Mouse (Mus musculus) liver, embryonic 13.5 days (tissue): ENCODE results near the gene Agbl5. TPM values are rescaled to one million over a fixed set of nuclear protein-coding genes. Genes with fewer than 3 reads are reported as not detected.

Source experiments
- ATAC-seq: fragments of 200-750 bp; cut with Nextera tagmentation; 2 replicates; pipeline ENCODE4 v1.8.0; 2017; ENCODE audit warnings: low read depth, mild to moderate bottlenecking, moderate number of reproducible peaks, moderate library complexity
- DNase-seq: peaks from one replicate; pipeline ENCODE4 v3.0.0; 2022
- H3K27ac ChIP-seq: fragments of 300-500 bp; sonication (generic); 2 replicates; pipeline ENCODE4 v1.5.1; 2015; ENCODE audit warnings: moderate library complexity, mild to moderate bottlenecking, inconsistent platforms
- H3K27me3 ChIP-seq: fragments of 300-500 bp; sonication (generic); 2 replicates; pipeline ENCODE4 v1.6.1; 2015; ENCODE audit warnings: mild to moderate bottlenecking, inconsistent platforms
- H3K36me3 ChIP-seq: fragments of 300-500 bp; sonication (generic); 2 replicates; pipeline ENCODE4 v1.6.1; 2015; ENCODE audit warnings: mild to moderate bottlenecking, inconsistent platforms
- H3K4me1 ChIP-seq: fragments of 300-500 bp; sonication (generic); replicated peaks from 2 replicates; pipeline ENCODE4 v1.6.1; 2015; ENCODE audit warnings: inconsistent platforms
- H3K4me2 ChIP-seq: fragments of 300-500 bp; sonication (generic); 2 replicates; pipeline ENCODE4 v1.6.1; 2015; ENCODE audit warnings: inconsistent platforms, mild to moderate bottlenecking, moderate library complexity
- H3K4me3 ChIP-seq: fragments of 300-500 bp; sonication (generic); replicated peaks from 2 replicates; pipeline ENCODE4 v1.5.1; 2015; ENCODE audit warnings: mild to moderate bottlenecking, inconsistent platforms
- H3K9ac ChIP-seq: fragments of 300-500 bp; sonication (generic); 2 replicates; pipeline ENCODE4 v1.6.1; 2015; ENCODE audit warnings: mild to moderate bottlenecking, inconsistent platforms
- H3K9me3 ChIP-seq: fragments of 300-500 bp; sonication (generic); replicated peaks from 2 replicates; pipeline ENCODE4 v1.6.1; 2016; ENCODE audit warnings: inconsistent platforms
- WGBS: fragments of 180-500 bp; shearing (Covaris S2); methylation state at CpG from one replicate; pipeline ENCODE4 v1.1.7; 2015; ENCODE audit not compliant: insufficient replicate concordance; 5-methylcytosine and 5-hydroxymethylcytosine counted together
- polyA plus RNA-seq: library from polyadenylated mRNA; unstranded; fragments of >200 nt; fragmentation: Nextera tagmentation; extraction: Ambion mirVana; gene quantifications from 2 replicates; pipeline ENCODE4 v1.2.1, GENCODE M21; 2015

Agbl5 gene
- polyA plus RNA-seq, 1 experiment from 2014 or later = 4.3 TPM

DNA sequence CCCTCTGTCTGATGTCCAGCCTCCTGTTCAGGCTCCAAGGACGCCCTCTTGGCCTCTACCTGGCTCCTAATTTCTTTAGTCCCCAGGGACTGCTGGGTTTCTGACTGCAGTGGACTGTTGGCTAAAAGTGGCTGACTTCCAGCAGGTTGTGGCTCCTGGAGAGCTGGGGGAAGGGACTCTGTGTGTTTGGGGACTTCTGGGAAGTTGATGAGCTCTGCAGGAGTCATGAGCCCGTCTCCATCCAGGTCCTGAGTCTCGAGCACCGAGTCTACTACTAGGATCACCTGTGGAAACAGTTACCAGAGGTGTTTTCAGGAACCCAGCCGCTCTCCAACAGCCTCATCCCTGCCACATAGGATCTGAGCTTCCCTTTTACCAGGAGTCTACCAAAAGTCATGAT lies 45.2 kb downstream of the Agbl5 start:
- H3K27ac ChIP-seq = no peak overlapping the region
- 57% methylated on average over 5 of the region's 5 CpGs for WGBS
- ATAC-seq = no peak

DNA sequence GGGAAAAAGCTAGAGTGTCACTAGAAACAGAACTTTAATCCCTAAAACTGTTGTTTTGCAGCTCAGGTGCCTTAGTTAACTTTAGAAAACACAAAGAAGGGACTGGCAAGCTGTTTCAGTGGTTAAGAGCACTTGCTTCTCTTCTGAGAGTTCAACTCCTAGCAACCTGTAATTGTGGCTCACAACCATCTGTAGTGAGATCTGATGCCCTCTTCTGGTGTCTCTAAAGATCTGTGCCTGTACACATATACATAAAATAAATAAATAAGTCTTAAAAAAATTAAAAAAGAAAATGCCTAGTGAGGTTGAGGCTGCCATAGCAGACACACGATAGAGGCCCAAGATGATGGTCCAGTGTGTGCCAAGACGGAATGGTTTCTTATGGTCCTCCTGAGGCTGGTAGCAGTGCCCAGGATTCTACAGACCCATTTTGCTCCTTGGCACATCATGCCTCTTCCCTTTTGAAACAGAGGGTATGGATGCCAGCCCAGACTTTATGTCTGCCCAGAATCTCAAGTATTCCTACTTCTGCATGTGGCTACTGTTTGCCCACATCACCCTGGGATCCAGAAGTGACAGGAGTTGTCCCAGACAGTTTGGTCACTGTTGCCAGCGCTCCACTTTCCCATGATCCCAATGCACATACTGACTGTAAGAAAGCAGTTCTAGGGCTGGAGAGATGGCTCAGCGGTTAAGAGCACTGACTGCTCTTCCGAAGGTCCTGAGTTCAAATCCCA lies 46.4 kb downstream of the Agbl5 start:
- Histone ChIP-seq H3K9me3 (no peaks in the 10 kb centered on the region), H3K9ac (no peak overlapping the region), H3K36me3 (no peaks in the 10 kb centered on the region), H3K4me2 (no peak overlapping the region), H3K27ac (no peak overlapping the region), H3K4me1 (no peaks in the 10 kb centered on the region), H3K4me3 (no peak overlapping the region), H3K27me3 (no peaks in the 10 kb centered on the region)
- 76% methylated on average over 5 of the region's 5 CpGs for WGBS
- DNase-seq (no peak), ATAC-seq (no peak)

More for the DNA sequence above, 45.2 kb downstream of the Agbl5 start:
- no peak for DNase-seq
- Histone ChIP-seq H3K4me2 (no peak overlapping the region), H3K9ac (no peak overlapping the region), H3K36me3 (no peaks in the 10 kb centered on the region), H3K27me3 (no peaks in the 10 kb centered on the region), H3K4me1 (no peaks in the 10 kb centered on the region), H3K4me3 (no peak overlapping the region), H3K9me3 (no peaks in the 10 kb centered on the region)

DNA sequence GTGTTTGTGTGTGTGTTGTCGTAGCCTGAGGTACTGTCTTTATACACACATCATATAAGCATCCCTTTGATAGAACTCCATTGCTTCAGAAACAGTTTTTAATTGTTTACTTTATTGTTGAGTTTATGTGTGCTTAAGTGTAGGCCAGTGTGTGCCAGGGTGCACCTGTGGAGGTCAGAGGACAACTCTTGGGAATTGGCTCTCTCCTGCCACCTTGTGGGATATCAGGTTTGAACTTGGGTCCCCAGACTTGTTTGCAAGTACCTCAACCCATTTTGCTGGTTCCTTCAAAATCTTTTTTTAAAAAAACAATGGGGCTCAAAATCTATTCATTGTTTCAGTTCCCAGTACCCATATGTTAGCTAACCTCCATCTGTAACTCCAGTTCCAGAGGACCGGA lies 54.5 kb downstream of the Agbl5 start:
- Histone ChIP-seq H3K9me3 (no peaks in the 10 kb centered on the region), H3K4me2 (no peak overlapping the region), H3K4me1 (peaks cover 10% of the 10 kb centered on the region), H3K27me3 (peaks cover 29% of the 10 kb centered on the region), H3K9ac (no peak overlapping the region), H3K4me3 (no peak overlapping the region), H3K36me3 (no peaks in the 10 kb centered on the region), H3K27ac (no peak overlapping the region)
- DNase-seq = no peak
- 81% methylated on average over 2 of the region's 2 CpGs for WGBS
- no peak for ATAC-seq

DNA sequence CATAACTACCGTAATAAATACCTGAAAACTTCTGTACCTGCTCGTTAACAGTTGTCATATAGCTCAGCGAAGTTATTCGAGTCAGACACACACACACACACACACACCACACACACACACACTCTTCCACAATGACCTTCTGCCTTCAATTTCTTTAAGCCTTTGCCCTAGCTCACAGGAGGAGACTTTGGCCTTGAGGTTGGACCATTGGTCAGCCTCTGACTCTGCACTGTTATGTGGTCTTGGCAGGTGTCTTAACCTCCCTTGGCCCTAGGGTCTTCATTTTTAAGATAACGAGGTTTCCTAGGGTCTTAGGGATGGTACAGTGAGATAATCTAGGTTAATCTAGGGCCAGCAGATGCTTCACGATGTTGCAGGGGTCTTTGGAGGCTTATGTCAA lies 55.9 kb downstream of the Agbl5 start:
- 67% methylated on average over 6 of the region's 6 CpGs for WGBS
- no peak for ATAC-seq
- H3K4me2 ChIP-seq = peak overlapping the region; percentile 66; the same call in 1 of the 2 replicates

DNA sequence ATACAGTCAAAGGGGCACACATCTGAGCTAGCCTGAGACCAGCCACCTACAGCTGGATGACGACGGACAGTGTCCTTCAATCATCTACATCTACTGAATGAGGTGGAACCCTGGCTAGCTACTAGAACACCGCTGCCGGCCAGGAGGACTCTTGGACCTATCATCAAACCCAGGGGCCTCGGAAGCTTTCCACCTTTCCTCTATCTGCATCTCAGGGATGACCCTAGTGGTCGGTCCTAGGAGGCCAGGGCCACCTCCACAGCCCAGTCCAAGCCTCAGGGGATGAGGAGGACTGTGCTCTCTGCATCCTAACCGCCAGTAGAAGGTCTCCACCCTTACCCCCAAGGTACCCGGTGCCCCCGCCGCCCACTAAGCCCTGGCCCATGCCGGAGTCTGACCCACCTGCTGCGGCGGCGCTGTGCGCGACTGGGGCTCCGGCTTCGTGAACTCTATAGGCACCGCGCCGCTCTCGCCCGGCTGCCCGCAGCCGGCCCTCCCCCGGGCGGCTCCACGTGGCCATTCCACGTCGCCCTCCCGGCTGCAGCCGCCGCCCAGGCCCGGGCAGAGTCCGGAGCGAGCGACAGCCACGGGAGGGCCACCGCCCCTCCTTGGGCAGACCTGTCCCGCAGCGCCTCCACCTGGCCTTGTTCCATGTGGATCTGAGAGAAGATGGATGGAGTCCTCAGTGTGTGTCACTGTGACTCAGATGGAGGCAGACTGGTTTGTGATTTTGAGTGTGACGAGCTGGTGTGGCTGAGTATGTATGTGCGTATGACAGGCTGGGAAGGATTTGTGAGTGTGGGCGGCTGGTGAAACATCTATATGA lies 56.7 kb downstream of the Agbl5 start, which contains the start of gene Cgref1:
Gene Cgref1 (minus strand): TSS at position 636 of the 826 bp plus-strand sequence.
- Histone ChIP-seq H3K4me1 (peaks cover 24% of the 10 kb centered on the region), H3K9me3 (no peaks in the 10 kb centered on the region)

More for the DNA sequence above, 55.9 kb downstream of the Agbl5 start:
- Histone ChIP-seq H3K9me3 (no peaks in the 10 kb centered on the region), H3K27me3 (peaks cover 29% of the 10 kb centered on the region), H3K4me3 (peak overlapping the region; percentile 49; the same call in 1 of the 2 replicates), H3K36me3 (no peaks in the 10 kb centered on the region), H3K4me1 (peaks cover 18% of the 10 kb centered on the region), H3K27ac (no peak overlapping the region), H3K9ac (no peak overlapping the region)
- DNase-seq = no peak

DNA sequence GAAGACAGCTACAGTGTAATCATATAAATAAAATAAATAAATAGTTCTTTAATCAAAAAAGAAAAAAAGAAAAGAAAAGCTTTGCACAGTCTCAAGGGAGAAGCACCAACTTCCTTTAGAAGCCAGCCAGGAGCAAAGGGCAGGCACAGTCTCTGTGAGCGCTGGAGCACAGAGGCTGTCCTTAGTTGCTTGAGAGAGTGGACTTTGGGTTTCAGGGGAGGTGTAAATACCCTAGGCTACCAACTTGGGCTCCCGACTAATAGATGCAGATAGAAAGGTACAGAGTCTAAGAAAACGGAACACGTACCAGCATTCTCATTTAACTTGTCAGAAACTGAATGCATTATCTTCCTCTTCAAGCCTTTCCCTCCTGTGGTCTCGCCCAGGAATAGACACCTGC lies 60.1 kb downstream of the Agbl5 start:
- H3K4me3 ChIP-seq = no peak overlapping the region
- no peak overlapping the region for H3K9ac ChIP-seq
- H3K9me3 ChIP-seq = no peaks in the 10 kb centered on the region
- H3K4me2 ChIP-seq = no peak overlapping the region
- ATAC-seq (no peak), DNase-seq (no peak)
- 57% methylated on average over 5 of the region's 5 CpGs for WGBS
- peaks cover 13% of the 10 kb centered on the region for H3K36me3 ChIP-seq
- peaks cover 29% of the 10 kb centered on the region for H3K27me3 ChIP-seq
- no peak overlapping the region for H3K27ac ChIP-seq
- peaks cover 33% of the 10 kb centered on the region for H3K4me1 ChIP-seq

More for the DNA sequence above, 56.7 kb downstream of the Agbl5 start, which contains the start of gene Cgref1:
- no peak; the same call in 1 of the 2 replicates for ATAC-seq
- peak within 1 kb of the TSS; percentile 49 for H3K4me3 ChIP-seq
- H3K9ac ChIP-seq = peak within 1 kb of the TSS; percentile 62
- peak; percentile 30 for DNase-seq
- H3K27ac ChIP-seq = no peak within 1 kb of the TSS
- H3K4me2 ChIP-seq = peak within 1 kb of the TSS; percentile 66
- no peaks in the 10 kb centered on the region for H3K36me3 ChIP-seq
- peaks cover 29% of the 10 kb centered on the region for H3K27me3 ChIP-seq
- 8% methylated on average over 44 of the region's 44 CpGs for WGBS

DNA sequence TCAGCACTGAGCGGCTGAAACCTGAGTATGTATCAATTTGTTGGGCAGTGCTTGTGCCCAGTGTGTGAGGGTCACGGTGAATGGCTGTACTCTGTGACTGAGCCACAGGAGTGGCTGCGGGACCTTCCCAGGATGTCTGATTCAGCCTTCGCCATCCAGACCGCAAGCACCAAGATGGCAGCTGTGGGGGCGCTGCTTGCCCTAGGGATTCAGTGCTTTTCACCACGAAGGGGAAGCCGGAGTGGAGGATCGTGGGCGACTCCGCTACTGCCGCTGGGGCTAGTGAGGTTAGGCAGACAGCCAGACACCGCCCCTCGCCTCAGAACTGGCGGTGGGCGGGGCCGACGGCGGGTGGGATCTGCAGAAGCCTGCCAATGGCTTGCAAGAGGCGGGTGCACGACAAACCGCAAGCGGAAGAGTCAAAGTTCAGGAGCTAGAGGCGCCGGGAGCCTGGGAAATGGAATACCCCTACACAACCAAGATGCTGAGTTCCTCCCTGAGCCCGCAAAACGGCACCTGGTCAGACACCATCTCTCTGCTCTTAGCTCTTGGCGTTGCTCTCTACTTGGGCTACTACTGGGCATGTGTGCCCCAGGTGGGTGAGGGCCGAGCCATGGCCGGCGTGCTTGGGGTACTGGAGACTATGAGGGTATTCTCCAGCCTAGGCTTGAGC lies 61.3 kb downstream of the Agbl5 start:
- H3K27ac ChIP-seq = peak overlapping the region; percentile 68
- H3K9me3 ChIP-seq = no peaks in the 10 kb centered on the region
- H3K9ac ChIP-seq = peak overlapping the region; percentile 79
- peak; percentile 89 for ATAC-seq
- peak overlapping the region; percentile 76 for H3K4me3 ChIP-seq
- under 1% methylated on average over 31 of the region's 31 CpGs for WGBS
- H3K4me1 ChIP-seq = peaks cover 30% of the 10 kb centered on the region
- peaks cover 24% of the 10 kb centered on the region for H3K36me3 ChIP-seq
- peaks cover 21% of the 10 kb centered on the region for H3K27me3 ChIP-seq
- H3K4me2 ChIP-seq = peak overlapping the region; percentile 88
- peak; percentile 91 for DNase-seq

DNA sequence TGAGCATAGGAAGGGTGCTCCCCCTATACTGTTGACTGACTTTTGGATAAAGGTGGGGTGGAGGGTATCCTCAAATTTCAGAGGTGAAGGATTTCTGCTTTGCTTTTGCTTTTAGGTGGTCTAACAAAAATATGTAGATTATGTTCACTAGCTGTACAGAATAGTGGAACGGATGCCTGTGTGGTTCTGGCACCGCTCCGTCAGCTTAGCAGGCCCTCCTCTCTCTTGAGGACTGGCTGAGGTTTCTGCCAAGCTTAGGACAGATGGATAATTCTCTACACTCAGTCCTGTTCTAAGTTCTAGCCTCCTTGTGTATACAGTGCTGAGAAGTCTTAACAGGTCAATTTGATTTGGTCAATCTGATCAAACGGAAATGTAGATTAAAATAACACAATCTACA lies 62.0 kb downstream of the Agbl5 start:
- Histone ChIP-seq H3K4me1 (peaks cover 23% of the 10 kb centered on the region), H3K4me3 (peak overlapping the region; percentile 76), H3K4me2 (peak overlapping the region; percentile 88), H3K9me3 (no peaks in the 10 kb centered on the region), H3K9ac (peak overlapping the region; percentile 79), H3K27me3 (peaks cover 14% of the 10 kb centered on the region; the same call in 1 of the 2 replicates), H3K36me3 (peaks cover 31% of the 10 kb centered on the region), H3K27ac (peak overlapping the region; percentile 68)
- ATAC-seq = peak; percentile 5; the same call in 1 of the 2 replicates
- DNase-seq = no peak
- 69% methylated on average over 4 of the region's 4 CpGs for WGBS

DNA sequence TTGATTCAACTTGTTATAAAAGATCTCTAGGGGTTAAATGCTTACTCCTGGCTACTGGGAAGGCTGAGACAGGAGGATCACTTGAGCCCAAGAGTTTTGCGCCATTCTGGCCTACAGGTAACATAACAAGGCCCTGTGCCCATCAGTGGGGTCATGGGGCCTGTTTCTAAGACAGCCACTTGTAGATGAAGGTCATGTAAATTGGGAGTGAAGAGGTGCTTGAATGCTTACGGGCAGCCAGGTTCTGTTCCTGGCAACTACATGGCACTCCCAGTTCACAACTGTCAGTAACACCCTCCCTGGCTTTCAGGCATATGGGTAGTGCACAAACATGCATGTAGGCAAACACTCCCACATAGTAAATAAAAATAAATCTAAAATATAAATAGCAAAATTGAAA lies 62.4 kb downstream of the Agbl5 start:
- WGBS = 80% methylated on average over 2 of the region's 2 CpGs
- Histone ChIP-seq H3K4me3 (peak overlapping the region; percentile 76), H3K27ac (no peak overlapping the region), H3K4me2 (peak overlapping the region; percentile 88), H3K9me3 (no peaks in the 10 kb centered on the region), H3K4me1 (peaks cover 23% of the 10 kb centered on the region), H3K9ac (0 out of 2 replicates have a peak overlapping the region, but pooled peaks have one; percentile 79), H3K27me3 (peaks cover 9% of the 10 kb centered on the region; the same call in 1 of the 2 replicates), H3K36me3 (peaks cover 36% of the 10 kb centered on the region)
- no peak for DNase-seq
- ATAC-seq = no peak

DNA sequence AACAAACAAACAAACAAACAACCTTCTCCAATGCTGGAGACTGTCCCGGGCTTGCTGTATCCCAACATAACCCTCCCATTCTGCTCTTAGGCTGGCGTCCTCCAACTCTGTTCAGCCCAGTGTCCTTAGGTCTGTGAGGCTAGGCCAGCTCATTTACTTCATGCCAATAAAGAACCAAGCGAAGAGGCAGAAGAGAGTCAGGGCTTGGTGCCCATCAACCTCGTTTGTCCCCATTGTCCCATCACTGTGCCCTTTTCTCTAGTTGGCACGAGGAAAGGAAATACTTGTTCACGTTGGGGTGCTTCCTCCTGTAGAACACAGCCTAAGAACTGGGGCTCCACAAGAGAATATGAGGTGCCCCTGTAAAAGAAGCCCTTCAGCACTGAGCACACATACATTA lies 63.2 kb downstream of the Agbl5 start:
- ATAC-seq (no peak), DNase-seq (no peak)
- peaks cover 5% of the 10 kb centered on the region; the same call in 1 of the 2 replicates for H3K27me3 ChIP-seq
- H3K4me3 ChIP-seq = no peak overlapping the region
- H3K4me2 ChIP-seq = no peak overlapping the region
- H3K9me3 ChIP-seq = no peaks in the 10 kb centered on the region
- H3K9ac ChIP-seq = no peak overlapping the region
- no peak overlapping the region for H3K27ac ChIP-seq
- 77% methylated on average over 6 of the region's 6 CpGs for WGBS
- peaks cover 23% of the 10 kb centered on the region for H3K4me1 ChIP-seq
- peaks cover 38% of the 10 kb centered on the region for H3K36me3 ChIP-seq

DNA sequence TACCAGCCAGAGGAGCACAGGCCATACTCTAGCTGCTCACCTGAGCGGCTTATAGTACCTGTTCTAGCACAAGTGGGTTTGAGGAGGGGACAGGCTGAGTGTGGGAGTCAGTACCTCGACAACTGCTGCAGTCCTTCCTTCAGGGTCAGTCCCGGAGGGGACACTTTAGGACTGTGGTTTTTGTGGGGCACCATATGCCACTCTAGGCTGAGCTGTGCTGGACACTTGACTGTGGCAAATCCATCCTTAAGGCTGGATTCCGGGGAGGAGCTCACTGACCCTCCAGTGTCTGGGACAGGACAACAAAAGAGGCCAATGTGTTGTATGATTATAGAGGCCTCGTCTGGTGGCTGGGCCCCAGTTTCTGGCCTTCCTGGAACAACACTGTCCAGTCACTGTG lies 64.1 kb downstream of the Agbl5 start:
- H3K27ac ChIP-seq = no peak overlapping the region
- H3K9ac ChIP-seq = no peak overlapping the region
- peaks cover 26% of the 10 kb centered on the region for H3K4me1 ChIP-seq
- ATAC-seq (no peak), DNase-seq (no peak)
- H3K4me3 ChIP-seq = no peak overlapping the region
- no peaks in the 10 kb centered on the region for H3K9me3 ChIP-seq
- WGBS = 68% methylated on average over 5 of the region's 5 CpGs
- no peak overlapping the region for H3K4me2 ChIP-seq
- no peaks in the 10 kb centered on the region for H3K27me3 ChIP-seq
- peaks cover 43% of the 10 kb centered on the region for H3K36me3 ChIP-seq
